Mouse (Mus musculus): ENCODE measurements around the gene Shkbp1.

DNA sequence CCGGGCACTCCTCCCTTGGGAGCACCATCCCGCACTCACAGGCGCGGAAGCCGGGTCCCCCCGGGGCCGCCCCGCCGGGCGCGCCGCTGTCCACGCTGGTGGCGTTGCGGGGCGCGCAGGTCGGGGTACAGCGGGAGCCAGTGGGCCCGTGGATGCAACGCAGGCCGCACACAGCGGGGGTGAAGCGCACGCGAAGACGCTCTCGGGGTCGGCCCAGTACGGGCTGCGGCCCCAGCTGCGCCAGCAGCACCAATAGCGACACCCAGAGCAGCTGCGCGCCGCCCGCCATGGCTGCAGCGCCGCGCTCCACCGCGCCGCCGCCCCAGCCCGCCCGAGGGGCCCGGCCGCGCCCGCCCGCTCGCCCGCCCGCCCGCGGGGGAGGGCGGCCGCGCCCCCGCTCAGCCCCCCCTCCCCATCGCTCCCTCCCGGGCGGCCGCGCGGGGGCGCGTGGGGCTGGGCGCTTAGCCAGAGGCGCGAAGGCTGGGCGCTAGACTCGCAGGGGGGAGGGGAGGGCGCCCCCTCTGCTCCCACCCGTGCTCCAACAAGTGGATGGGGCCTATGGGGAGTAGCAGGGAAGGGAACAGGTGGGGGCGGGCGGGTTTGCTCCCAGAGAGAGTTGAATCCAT is 22.4 kb downstream of the Shkbp1 start:
- TF ChIP-seq CTCF (IDR thresholded peaks at IDR 0.05 in 2 of 3, conservative IDR thresholded peaks at IDR 0.05 in 1 of 3; ENCODE audit: control insufficient read depth in 1 of 3, insufficient read depth in 1 of 3, low read depth in 2 of 3, low read length in 3 of 3, poor library complexity in 1 of 3, severe bottlenecking in 1 of 3) (no peak), SMC3 (IDR thresholded peaks at IDR 0.05; ENCODE audit: low read depth, low read length) (no peak), ELF1 (IDR thresholded peaks at IDR 0.05; ENCODE audit: low read depth, low read length) (no peak), POLR2A (IDR thresholded peaks at IDR 0.05; ENCODE audit: control insufficient read depth in 1 of 2, insufficient read depth in 1 of 2, low read depth in 1 of 2, low read length in 2 of 2, poor library complexity in 1 of 2) (0 out of 4 replicates have a peak, but pooled peaks of 1 of the 2 experiments have one; percentile 63), JUND (IDR thresholded peaks at IDR 0.05; ENCODE audit: low read depth, low read length) (no peak), ZNF384 (IDR thresholded peaks at IDR 0.05; ENCODE audit: low read depth, low read length) (no peak), GATA1 (IDR thresholded peaks at IDR 0.05; ENCODE audit: low read depth, low read length) (no peak), MAX (IDR thresholded peaks at IDR 0.05; ENCODE audit: low read length) (no peak), EP300 (IDR thresholded peaks at IDR 0.05; ENCODE audit: low read depth in 1 of 2, low read length in 2 of 2) (no peak), SIN3A (IDR thresholded peaks at IDR 0.05; ENCODE audit: low read length) (no peak), MAFK (IDR thresholded peaks at IDR 0.05; ENCODE audit: borderline replicate concordance, low read depth, low read length) (no peak), MXI1 (IDR thresholded peaks at IDR 0.05; ENCODE audit: low read depth, low read length) (no peak), USF1 (IDR thresholded peaks at IDR 0.05; ENCODE audit: low read depth, low read length) (no peak)

Data from MEL (cell line).